Mouse (Mus musculus): ENCODE results near the gene Olfr1414.
"Not testable (repeated sequence)": the region's sequence is repeated elsewhere in the genome, so short reads cannot be mapped to it uniquely, and the experiment has no call there.

Gene Olfr1414

DNA sequence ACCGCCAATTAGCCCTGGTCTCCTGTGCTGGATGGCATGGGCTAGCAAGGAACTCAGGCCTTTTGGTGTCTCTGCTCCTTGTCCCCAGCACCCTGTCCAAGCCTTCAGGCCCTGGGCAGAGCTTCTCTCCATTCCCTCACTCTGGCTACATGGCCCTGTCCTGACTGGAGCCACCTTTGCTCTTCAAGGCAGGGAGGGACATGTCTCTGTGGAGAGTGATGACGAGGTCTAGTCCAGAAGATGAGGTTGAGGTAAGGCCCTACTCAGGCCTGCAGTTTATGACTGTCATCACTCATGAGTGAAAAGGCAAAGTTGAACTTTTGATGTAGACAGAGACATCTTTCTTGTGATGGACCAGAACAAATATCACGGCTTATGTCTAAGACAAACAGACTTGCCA is at the start of gene Olfr1414:
Olfr1414 (minus strand) TSS at position 101 of the 400 bp plus-strand sequence.
- no peak for DNase-seq

DNA sequence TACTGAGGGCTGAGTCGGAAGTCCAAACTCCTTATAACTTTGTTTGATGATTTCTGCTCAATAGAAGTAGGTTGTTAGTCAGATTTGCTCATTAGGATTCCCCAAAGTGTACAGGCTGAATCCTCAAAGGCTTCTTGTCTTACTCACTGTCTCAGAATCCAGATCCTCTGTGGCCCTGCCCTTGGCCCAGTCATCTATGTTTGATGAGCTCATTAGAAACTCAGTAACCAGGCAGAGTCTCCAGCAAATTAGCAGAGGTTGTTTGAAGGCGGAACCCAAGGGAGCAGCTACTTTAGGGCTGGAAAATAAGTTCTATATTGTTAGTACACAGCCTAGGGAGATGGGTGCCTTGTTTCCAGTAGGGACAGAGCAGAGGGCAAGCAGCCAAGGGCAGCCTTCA is 27.5 kb upstream of the Olfr1414 start:
- no peak for DNase-seq

DNA sequence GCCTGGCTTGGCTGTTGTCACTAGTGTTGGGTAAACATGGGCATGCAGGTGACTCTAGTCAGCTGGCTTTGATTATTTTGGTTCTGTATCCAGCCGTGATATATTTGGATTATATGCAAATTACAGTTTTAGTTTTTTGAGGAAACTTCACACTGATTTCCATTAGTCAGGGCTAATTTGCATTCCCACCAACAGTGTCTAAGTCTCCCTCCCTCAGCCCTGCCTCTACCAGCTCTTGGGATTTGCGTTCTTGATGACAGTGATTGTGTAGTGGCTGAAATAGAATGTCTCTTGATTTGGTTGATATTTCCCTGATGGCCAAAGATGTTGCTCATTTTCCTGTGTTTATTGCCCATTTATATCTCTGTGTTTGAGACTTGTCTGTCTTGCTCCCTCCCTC is 20.6 kb upstream of the Olfr1414 start:
- no peak for DNase-seq

DNA sequence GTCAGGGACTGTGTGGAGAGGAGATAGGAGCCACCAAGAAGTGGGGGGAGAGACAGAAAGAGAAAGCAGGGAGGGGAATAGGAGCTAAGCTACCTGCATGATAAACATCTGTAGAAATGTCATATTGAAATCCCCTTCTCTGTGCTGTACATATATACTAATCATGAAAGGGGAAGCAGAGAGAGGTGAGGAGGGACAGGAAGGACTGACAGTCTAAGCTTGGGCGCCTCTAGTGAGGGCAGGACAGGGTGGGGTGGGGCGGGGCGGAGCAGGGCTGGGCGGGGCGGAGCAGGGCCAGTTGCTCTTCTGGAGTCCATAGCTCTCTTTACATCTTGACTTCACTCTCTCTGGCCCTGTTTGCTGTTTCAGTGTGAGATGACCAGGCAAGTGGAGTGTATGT is 18.5 kb upstream of the Olfr1414 start:
- DNase-seq: no peak

DNA sequence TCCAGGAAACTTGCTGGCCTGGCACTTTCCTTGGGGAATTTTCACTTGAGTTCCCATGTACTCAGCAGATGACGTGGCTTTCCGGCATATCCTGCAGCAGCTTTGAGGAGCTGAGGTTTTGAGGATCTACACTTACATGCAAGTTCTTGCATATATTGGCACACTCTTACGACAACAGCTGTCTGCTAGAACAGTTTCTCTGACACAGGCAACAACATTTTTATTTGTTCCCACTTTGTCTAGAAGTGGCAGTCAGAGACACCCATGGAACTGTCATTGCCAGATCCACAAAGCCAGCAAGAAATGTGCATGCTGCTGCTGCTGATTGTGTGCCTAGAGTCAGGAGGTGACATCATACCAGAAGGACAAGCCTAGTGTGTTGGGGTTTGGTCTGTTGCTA is 5.3 kb upstream of the Olfr1414 start:
- DNase-seq: no peak

DNA sequence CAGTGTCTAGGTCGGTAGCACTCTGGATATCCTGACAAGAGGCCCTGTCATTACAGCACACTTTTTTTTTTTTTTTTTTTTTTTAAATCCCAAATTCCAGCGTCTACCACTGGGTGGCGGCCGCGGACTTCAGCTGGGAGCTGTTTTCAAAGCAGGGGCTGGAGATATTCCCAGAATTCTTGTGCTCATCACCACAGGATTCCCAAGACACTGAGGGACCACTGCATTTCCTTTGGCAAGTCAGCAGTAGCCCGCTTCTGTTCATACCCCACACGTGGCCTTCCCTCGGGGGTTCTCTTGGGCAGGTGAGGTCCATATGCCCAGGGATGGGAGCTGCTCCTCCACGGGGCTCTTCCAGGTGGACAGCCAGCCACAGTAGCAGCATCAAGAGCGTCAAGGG is 2.9 kb upstream of the Olfr1414 start:
- no peak for DNase-seq

DNA sequence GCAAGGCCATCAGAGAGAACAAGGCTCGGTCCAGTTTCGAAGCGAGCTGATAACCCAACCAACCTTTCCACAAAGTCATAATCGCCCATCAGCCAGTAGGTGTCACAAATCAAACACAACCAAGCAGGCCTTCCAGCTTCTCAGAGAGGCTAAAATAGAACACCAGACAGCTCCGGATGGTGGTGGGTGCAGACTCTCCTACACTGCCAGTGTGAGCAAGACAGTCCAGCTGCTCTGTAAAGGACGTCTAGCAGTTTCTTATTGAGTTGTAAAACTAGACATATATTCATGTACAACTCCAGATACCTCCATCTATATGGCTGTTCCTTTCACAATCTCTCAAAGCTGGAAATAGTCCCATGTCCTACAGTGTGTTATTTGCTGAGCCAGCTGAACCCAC is 585 bp upstream of the Olfr1414 start:
- no peak for DNase-seq

DNA sequence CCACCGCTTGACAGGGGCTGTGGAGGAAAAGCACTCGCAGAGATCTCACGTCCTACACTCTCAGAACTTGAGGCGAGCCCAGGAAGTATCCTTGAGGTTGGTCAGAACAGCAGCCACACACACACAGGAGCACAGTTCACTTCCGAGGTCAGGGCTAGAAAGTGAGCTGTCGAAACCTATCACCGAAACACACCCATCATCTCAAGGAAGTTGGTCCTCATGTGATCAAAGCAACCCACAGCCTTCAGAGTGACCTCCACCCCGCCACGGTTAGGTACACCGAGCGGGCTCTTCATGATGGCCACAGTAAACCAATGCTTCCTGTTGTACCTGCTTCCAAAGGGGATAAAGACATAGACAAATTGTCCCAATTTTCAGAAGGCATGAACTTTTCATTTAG is 3.1 kb downstream of the Olfr1414 start:
- no peak for DNase-seq

DNA sequence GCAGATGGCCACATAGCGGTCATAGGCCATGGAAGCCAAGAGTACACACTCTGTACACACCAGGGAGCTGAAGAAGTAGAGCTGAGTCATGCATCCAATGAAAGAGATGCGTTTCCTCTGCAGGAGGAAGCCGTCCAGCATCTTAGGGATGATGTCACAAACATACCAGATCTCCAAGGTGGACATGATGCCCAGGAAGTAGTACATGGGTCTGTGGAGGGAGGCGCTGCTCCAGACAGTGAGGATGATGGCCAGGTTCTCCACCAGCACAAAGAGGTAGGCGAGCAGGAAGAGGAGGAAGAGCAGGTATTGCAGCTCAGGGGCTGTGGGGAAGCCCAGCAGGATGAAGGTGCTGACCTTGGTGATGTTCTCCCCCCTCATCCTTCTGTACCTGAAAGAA is 6.8 kb downstream of the Olfr1414 start:
- DNase-seq: not testable (repeated sequence)

DNA sequence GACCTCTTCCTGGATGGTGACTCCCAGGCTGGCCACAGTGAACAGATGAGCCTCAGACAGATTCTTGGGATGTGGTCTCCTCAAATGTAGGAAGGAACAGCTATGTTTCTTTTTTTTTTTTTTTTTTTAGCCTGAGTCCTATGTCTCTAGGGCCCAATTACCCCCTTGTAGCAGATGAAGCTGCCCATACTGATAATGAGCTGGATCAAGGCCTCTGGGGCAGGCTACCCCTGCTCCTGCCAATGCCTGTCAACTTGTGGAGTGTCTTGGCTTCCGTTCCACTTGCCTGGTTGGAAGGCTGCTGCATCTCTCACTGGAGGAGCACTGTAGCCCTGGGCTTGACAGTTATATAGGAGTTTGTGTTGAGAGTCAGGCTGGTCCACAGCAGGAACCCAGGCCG is 22.5 kb downstream of the Olfr1414 start, which contains the start of gene Olfr1415:
Olfr1415 (minus strand) TSS at position 101 of the 400 bp plus-strand sequence.
- DNase-seq: no peak

DNA sequence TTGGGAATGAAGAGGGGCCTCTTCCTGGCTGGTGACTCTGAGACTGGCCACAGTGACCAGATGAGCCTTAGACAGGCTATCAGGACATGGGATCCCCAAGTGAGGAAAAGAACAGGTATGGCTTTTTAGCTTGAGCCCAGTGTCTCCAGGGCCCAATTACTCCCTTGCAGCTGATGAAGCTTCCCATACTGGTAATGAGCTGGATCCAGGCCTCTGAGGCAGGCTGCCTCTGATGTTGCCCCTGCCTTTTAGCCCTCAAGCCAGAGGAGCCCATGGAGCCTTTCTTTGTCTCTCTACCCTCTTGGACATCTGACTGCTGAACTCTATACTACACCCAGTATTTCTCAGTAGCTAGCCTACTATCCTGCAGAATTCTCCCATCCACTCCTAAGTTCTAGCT is 33.4 kb downstream of the Olfr1414 start, which contains the start of gene Olfr1416:
Olfr1416 (minus strand) TSS at position 101 of the 400 bp plus-strand sequence.
- DNase-seq: no peak

DNA sequence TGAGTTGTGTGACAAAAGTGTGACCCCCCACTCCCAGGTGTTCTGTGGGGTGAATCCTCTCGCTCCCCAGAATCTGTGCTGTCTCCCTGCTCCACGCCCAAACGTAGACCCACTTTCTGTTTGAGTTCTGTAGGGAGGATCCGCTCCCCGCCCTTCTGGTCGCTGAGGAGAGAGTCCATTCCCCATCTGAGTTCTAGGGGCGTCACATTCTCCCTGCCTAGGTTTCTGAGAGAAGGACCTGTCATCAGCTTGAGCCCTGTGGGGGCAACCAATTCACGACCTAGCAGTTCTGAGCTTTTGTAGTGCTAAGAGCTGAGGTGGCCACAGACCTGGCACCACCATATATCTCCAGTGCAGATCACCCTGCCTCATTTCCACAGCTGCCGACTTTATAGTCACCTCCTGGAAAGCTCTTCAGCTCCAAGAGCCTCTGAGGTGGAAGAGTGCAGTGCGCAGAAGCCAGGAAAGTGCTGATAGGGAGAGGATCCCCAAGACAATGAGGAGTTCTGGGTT is 44.3 kb downstream of the Olfr1414 start:
- no peak for DNase-seq

DNA sequence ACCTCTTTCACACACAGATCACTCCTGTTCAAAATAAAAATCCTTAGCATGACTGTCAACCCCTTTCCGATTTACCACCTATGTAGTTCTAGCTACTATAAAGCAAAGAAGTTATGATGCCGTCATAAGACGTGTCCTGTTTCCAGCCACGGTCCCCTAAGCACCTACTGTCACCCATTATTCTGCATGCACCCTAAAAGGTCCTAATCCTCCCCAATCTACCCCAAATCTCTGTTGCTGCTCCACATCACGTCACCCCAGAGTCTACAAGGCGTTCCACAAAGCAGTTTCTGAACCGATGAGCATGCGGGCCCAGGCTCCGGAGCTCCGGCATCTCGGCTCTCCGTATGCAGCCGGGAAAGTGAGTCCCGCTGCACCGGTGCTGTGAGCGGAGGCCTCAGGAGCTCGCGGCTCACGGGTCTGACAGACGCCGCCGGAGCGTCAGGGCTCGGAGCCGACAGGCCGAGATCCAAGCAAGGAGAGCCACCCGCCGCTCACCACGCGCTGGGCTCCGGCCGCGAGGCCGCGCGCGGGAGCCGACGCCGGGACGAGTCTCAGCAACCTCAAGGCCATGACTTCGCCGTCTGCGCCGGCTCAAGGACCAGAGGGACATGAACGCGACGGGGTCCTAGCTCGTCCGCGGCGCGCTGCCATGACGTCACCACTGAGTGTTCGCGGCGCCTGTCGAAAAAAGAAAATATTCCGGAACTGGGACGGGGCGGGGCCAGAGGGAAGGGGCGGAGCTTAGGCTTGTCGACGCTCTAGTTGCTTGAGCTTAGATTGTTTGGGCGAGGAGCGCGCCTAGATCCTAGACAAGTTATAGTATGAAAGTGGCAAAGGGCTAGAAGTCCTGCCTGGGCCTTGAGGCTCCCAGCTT is 45.1 kb downstream of the Olfr1414 start, which contains the start of gene Ndufa10:
Ndufa10 (minus strand) TSS at position 696 of the 877 bp plus-strand sequence.
- peak; percentile 87 to 98 for DNase-seq

DNA sequence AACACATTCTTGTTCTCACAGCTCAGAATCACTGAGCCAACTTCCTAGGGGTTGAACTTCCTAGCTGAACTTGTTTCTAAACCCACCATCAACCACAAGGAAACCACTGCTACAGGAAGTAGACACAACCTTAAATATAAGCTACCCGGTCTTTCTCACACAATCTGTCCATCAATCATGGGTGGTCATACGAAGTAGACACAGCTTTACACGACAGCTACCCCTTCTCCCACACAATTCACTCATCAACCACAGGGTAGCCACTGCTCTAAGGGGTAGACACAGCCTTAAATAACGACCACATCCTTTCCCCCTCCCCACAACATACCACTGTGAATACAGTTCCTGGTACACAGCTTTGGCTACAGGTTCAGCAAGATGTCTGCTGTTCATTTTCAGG is 49.6 kb downstream of the Olfr1414 start:
- DNase-seq: no peak

DNA sequence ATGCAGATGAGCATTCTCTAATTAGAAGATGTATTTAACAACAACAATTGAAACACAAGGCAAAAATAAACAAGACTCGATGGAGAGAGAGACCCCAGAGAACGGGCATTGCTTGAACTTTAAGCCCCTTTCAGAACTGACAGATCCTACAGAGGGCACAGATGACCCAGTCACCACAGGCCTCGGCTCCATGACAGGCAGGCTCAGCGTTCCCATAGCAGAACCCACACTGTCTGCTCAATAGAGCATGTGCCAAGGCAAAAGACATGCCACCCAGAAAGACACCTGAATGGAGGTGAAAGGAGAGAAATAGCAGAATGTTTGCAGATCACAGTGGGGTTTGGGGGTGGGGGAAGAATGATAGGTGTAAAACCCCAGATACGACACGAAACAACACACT is 60.0 kb downstream of the Olfr1414 start:
- no peak for DNase-seq

DNA sequence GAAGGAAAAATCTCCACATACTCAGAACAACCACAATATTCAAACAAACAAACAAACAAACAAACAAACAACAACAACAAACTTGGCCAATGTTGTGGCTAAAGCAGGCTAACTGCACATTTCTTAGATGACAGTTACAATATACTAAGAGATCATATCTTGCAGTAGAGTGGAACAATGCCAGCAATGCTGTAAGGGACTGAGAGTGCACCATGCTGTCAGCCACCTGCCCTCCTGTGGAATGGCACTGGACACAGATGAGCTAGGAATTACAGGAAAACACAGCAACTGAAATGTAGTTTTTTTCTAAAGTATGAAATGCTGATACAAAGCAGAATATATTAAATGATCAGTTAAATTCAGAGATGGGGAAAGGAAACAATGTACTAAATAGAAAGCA is 60.7 kb downstream of the Olfr1414 start:
- DNase-seq: no peak

All from spleen, adult 18-20 months (tissue).